Mouse (Mus musculus) liver, adult 2 months (tissue): ENCODE results near the gene Bcs1l. TPM values are rescaled to one million over a fixed set of nuclear protein-coding genes. Genes with fewer than 3 reads are reported as not detected.

Source experiments
- DNase-seq: peaks from one replicate; pipeline ENCODE4 v3.0.0-alpha.2; 2011; ENCODE audit warnings: low read depth, low spot score; ENCODE audit errors: extremely low read depth
- H3K27ac ChIP-seq: fragments of 200-500 bp; replicated peaks from 2 replicates; pipeline ENCODE4 v1.5.1; 2012; ENCODE audit warnings: low read depth, mild to moderate bottlenecking, control low read depth, inconsistent platforms, low read length; ENCODE audit not compliant: insufficient read depth
- H3K27me3 ChIP-seq: fragments of 200-500 bp; 2 replicates; pipeline ENCODE4 v1.6.1; 2012; ENCODE audit warnings: mild to moderate bottlenecking, moderate library complexity, low read length, inconsistent platforms; ENCODE audit not compliant: control insufficient read depth, insufficient read depth
- H3K36me3 ChIP-seq: fragments of 200-500 bp; 2 replicates; pipeline ENCODE4 v1.6.1; 2012; ENCODE audit warnings: low read length, inconsistent platforms; ENCODE audit not compliant: control insufficient read depth, insufficient read depth
- H3K4me1 ChIP-seq: fragments of 200-500 bp; 2 replicates; pipeline ENCODE4 v1.6.1; 2011; ENCODE audit warnings: low read length; ENCODE audit not compliant: control insufficient read depth, insufficient read depth
- H3K4me3 ChIP-seq: fragments of 200-500 bp; 2 replicates; pipeline ENCODE4 v1.5.1; 2011; ENCODE audit warnings: low read depth, mild to moderate bottlenecking, control low read depth, low read length, moderate library complexity; ENCODE audit not compliant: insufficient read depth
- H3K79me2 ChIP-seq: fragments of 200-500 bp; 2 replicates; pipeline ENCODE4 v1.6.1; 2012; ENCODE audit warnings: inconsistent platforms, mild to moderate bottlenecking, low read length, moderate library complexity; ENCODE audit not compliant: control insufficient read depth, insufficient read depth
- H3K9ac ChIP-seq: fragments of 200-500 bp; 2 replicates; pipeline ENCODE4 v1.6.1; 2012; ENCODE audit warnings: low read depth, mild to moderate bottlenecking, control low read depth, inconsistent platforms, low read length
- CTCF ChIP-seq: fragments of 200-500 bp; IDR thresholded peaks from 2 replicates; pipeline ENCODE4 v1.5.1; 2011; ENCODE audit warnings: low read depth, low read length, control low read depth
- POLR2A ChIP-seq: fragments of 200-500 bp; IDR thresholded peaks from 2 replicates; pipeline ENCODE4 v1.6.1; 2011; ENCODE audit warnings: low read length, control low read depth; ENCODE audit not compliant: insufficient read depth; ENCODE audit errors: extremely low read depth
- WGBS: fragments of 180-500 bp; shearing (Covaris S2); methylation state at CpG from one replicate; pipeline ENCODE4 v1.1.7; 2018; 5-methylcytosine and 5-hydroxymethylcytosine counted together
- polyA plus RNA-seq: library from polyadenylated mRNA; depleted of rRNA; stranded (reverse); fragments of >200 nt; gene quantifications from 2 replicates; pipeline ENCODE4 v1.2.3, GENCODE M21; 2012; rRNA removed
- total RNA-seq: library from RNA; depleted of rRNA; stranded (reverse); fragments of >200 nt; gene quantifications from 2 replicates; pipeline ENCODE4 v1.2.3, GENCODE M21; 2014; rRNA removed

Bcs1l gene
- total and polyA plus RNA-seq, 2 experiments = 12.4 to 17.8 TPM

GRCm38 (mm10) chr1:74600501-74601266 lies 12.6 kb downstream of the Bcs1l start:
- H3K4me3 ChIP-seq = peak overlapping the region; percentile 87
- H3K36me3 ChIP-seq = peaks cover 12% of the 10 kb centered on the region; the same call in 1 of the 2 replicates
- no peak for DNase-seq
- H3K4me1 ChIP-seq = no peaks in the 10 kb centered on the region
- H3K9ac ChIP-seq = peak overlapping the region; percentile 83
- 7% methylated on average over 26 of the region's 26 CpGs for WGBS
- peak overlapping the region; percentile 64 for H3K27ac ChIP-seq
- no peaks in the 10 kb centered on the region for H3K27me3 ChIP-seq
- no peak for TF ChIP-seq POLR2A
- TF ChIP-seq CTCF = no peak
- H3K79me2 ChIP-seq = peaks cover 6% of the 10 kb centered on the region; the same call in 1 of the 2 replicates

GRCm38 (mm10) chr1:74601267-74601962 lies 13.3 kb downstream of the Bcs1l start, which contains the start of the genes Rnf25 and Stk36:
TSS of gene Rnf25 (minus strand) at chr1:74601397.
TSS of gene Stk36 (plus strand) at chr1:74601445.
- 13% methylated on average over 25 of the region's 25 CpGs for WGBS
- H3K27ac ChIP-seq = peak within 1 kb of the TSS; percentile 64
- no peaks in the 10 kb centered on the region for H3K27me3 ChIP-seq
- TF ChIP-seq POLR2A (peak; percentile 90), CTCF (no peak)
- H3K79me2 ChIP-seq = peaks cover 6% of the 10 kb centered on the region; the same call in 1 of the 2 replicates
- DNase-seq = peak; percentile 84
- H3K36me3 ChIP-seq = peaks cover 12% of the 10 kb centered on the region; the same call in 1 of the 2 replicates
- peak within 1 kb of the TSS; percentile 87 for H3K4me3 ChIP-seq
- no peaks in the 10 kb centered on the region for H3K4me1 ChIP-seq
- peak within 1 kb of the TSS; percentile 83 for H3K9ac ChIP-seq

GRCm38 (mm10) chr1:74624183-74624582 lies 36.1 kb downstream of the Bcs1l start:
- WGBS = 94% methylated on average over 1 of the region's 1 CpGs
- no peaks in the 10 kb centered on the region for H3K27me3 ChIP-seq
- H3K9ac ChIP-seq = no peak overlapping the region
- no peaks in the 10 kb centered on the region for H3K79me2 ChIP-seq
- TF ChIP-seq CTCF = no peak
- no peak for TF ChIP-seq POLR2A
- no peak overlapping the region for H3K4me3 ChIP-seq
- no peaks in the 10 kb centered on the region for H3K4me1 ChIP-seq
- H3K27ac ChIP-seq = no peak overlapping the region
- no peaks in the 10 kb centered on the region for H3K36me3 ChIP-seq
- DNase-seq = no peak

- 92% methylated on average over 4 of the region's 4 CpGs for WGBS
- Histone ChIP-seq H3K4me1 (no peaks in the 10 kb centered on the region), H3K4me3 (no peak overlapping the region), H3K79me2 (no peaks in the 10 kb centered on the region), H3K27ac (no peak overlapping the region), H3K27me3 (no peaks in the 10 kb centered on the region), H3K9ac (no peak overlapping the region), H3K36me3 (no peaks in the 10 kb centered on the region)
- TF ChIP-seq CTCF (no peak), POLR2A (no peak)
- DNase-seq = no peak
Measured at GRCm38 (mm10) chr1:74626076-74626475, 38.0 kb downstream of the Bcs1l start.

- TF ChIP-seq CTCF (no peak), POLR2A (no peak)
- DNase-seq = no peak
- Histone ChIP-seq H3K27me3 (no peaks in the 10 kb centered on the region), H3K4me3 (no peak overlapping the region), H3K36me3 (no peaks in the 10 kb centered on the region), H3K27ac (no peak overlapping the region), H3K4me1 (no peaks in the 10 kb centered on the region), H3K9ac (no peak overlapping the region), H3K79me2 (no peaks in the 10 kb centered on the region)
- WGBS = 64% methylated on average over 7 of the region's 7 CpGs
Measured at GRCm38 (mm10) chr1:74628001-74628400, 39.9 kb downstream of the Bcs1l start.

- no peak overlapping the region for H3K9ac ChIP-seq
- no peaks in the 10 kb centered on the region for H3K27me3 ChIP-seq
- no peaks in the 10 kb centered on the region for H3K4me1 ChIP-seq
- no peak overlapping the region for H3K27ac ChIP-seq
- no peaks in the 10 kb centered on the region for H3K36me3 ChIP-seq
- 82% methylated on average over 4 of the region's 4 CpGs for WGBS
- no peak overlapping the region for H3K4me3 ChIP-seq
- no peak for DNase-seq
- TF ChIP-seq CTCF (no peak), POLR2A (no peak)
- no peaks in the 10 kb centered on the region for H3K79me2 ChIP-seq
Measured at GRCm38 (mm10) chr1:74632734-74633133, 44.6 kb downstream of the Bcs1l start.

Other genes starting within 250 kb of the Bcs1l start
- 0.09 TPM in 1 of 2 replicates, not detected in the other for gene Catip, start 226.2 kb upstream of the Bcs1l start, total RNA-seq
- gene Catip, start 226.2 kb upstream of the Bcs1l start, polyA plus RNA-seq = 0.09 TPM in 1 of 2 replicates, not detected in the other
- gene Slc11a1, start 213.1 kb upstream of the Bcs1l start, total RNA-seq = 17.5 and 23.4 TPM in 2 replicates
- gene Slc11a1, start 213.1 kb upstream of the Bcs1l start, polyA plus RNA-seq = 10.8 and 21.4 TPM in 2 replicates
- 27.1 and 41.9 TPM in 2 replicates for gene Ctdsp1, start 196.8 kb upstream of the Bcs1l start, total RNA-seq
- 167 and 185 TPM in 2 replicates for gene Ctdsp1, start 196.8 kb upstream of the Bcs1l start, polyA plus RNA-seq
- gene Vil1, start 178.9 kb upstream of the Bcs1l start, total RNA-seq = 0.13 and 0.18 TPM in 2 replicates
- 0.22 and 0.26 TPM in 2 replicates for gene Vil1, start 178.9 kb upstream of the Bcs1l start, polyA plus RNA-seq
- gene Cnot9, start 82.2 kb upstream of the Bcs1l start, total RNA-seq = 8.5 and 10.5 TPM in 2 replicates
- 9.6 and 10.7 TPM in 2 replicates for gene Cnot9, start 82.2 kb upstream of the Bcs1l start, polyA plus RNA-seq
- not detected in 2 replicates for gene Plcd4, start 45.4 kb upstream of the Bcs1l start, total RNA-seq
- not detected in 2 replicates for gene Plcd4, start 45.4 kb upstream of the Bcs1l start, polyA plus RNA-seq
- gene Usp37, start 44.0 kb upstream of the Bcs1l start, total RNA-seq = 5.3 and 8.8 TPM in 2 replicates
- 1.0 and 1.4 TPM in 2 replicates for gene Usp37, start 44.0 kb upstream of the Bcs1l start, polyA plus RNA-seq
- gene Zfp142, start within 50 bp of the Bcs1l start, total RNA-seq = 2.0 and 2.6 TPM in 2 replicates
- gene Zfp142, start within 50 bp of the Bcs1l start, polyA plus RNA-seq = 2.9 and 4.7 TPM in 2 replicates
- 11.9 and 13.5 TPM in 2 replicates for gene Rnf25, start 13.1 kb downstream of the Bcs1l start, total RNA-seq
- gene Rnf25, start 13.1 kb downstream of the Bcs1l start, polyA plus RNA-seq = 28.0 and 34.8 TPM in 2 replicates
- 0.27 and 0.37 TPM in 2 replicates for gene Stk36, start 13.2 kb downstream of the Bcs1l start, total RNA-seq
- gene Stk36, start 13.2 kb downstream of the Bcs1l start, polyA plus RNA-seq = 0.84 and 1.00 TPM in 2 replicates
- 8.6 and 11.1 TPM in 2 replicates for gene Ttll4, start 73.5 kb downstream of the Bcs1l start, total RNA-seq
- 4.5 and 9.1 TPM in 2 replicates for gene Ttll4, start 73.5 kb downstream of the Bcs1l start, polyA plus RNA-seq
- gene Cyp27a1, start 125.3 kb downstream of the Bcs1l start, total RNA-seq = 501 and 607 TPM in 2 replicates
- gene Cyp27a1, start 125.3 kb downstream of the Bcs1l start, polyA plus RNA-seq = 223 and 259 TPM in 2 replicates
- gene Prkag3, start 160.9 kb downstream of the Bcs1l start, total RNA-seq = 0.07 and 0.28 TPM in 2 replicates
- gene Prkag3, start 160.9 kb downstream of the Bcs1l start, polyA plus RNA-seq = 0.02 TPM in 1 of 2 replicates, not detected in the other
- gene Wnt6, start 183.6 kb downstream of the Bcs1l start, total RNA-seq = not detected in 2 replicates
- 0.05 and 0.28 TPM in 2 replicates for gene Wnt6, start 183.6 kb downstream of the Bcs1l start, polyA plus RNA-seq
- 1.0 TPM in 1 of 2 replicates, not detected in the other for gene Wnt10a, start 203.2 kb downstream of the Bcs1l start, total RNA-seq
- not detected in 2 replicates for gene Wnt10a, start 203.2 kb downstream of the Bcs1l start, polyA plus RNA-seq